Mouse (Mus musculus): ENCODE data around the gene Tert. TPM values are rescaled to one million over a fixed set of nuclear protein-coding genes. Genes with fewer than 3 reads are reported as not detected.

Gene Tert
- total RNA-seq (2021): under 1 TPM; 0.70 to 0.79 TPM
- long read RNA-seq, experiment 1: 0 reads
- long read RNA-seq, experiment 2: 0 reads

GRCm38 (mm10) chr13:73626745-73627549 is at the start of gene Tert:
TSS of gene Tert (plus strand) at chr13:73626911.
- peak; percentile 34 for DNase-seq

DNA sequence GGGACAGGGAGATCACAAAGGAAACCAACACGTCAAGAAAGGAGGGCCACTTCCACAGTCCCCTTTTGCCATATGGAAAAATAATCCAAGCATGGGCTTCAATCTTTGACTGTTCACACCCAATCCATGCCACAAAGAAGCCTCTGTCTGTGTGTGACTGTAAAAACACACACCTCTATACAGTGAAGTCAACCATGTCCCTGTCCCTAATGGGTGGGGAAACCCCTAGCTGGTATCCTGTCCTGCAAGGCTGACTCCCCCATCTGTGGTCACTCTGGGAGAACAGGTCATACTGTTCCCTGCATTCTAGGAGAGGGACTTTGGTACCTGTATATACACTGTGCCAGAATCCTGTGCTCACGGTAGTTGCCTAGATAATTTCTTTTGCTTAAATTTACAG is 49.4 kb upstream of the Tert start:
- no peak for DNase-seq

DNA sequence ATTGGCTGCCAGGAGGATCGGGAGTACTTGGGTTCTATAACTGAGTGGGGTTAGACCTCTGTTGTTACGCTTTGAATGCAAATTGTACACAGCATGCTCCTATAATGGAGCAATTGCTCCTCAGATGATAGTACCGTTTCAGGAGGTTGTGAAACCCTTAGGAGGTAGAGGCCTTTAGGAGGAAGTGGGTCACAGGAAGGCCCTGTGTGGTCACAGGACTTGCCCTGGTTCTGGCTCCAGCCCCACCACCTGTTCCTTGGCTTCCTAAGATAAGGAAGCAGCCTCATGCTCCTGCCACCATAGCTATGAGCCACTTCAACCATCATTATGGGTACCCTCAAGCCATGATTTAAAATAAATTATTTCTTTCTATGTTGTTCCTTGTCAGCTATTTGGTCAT is 35.2 kb upstream of the Tert start:
- DNase-seq: no peak

- DNase-seq: no peak
Measured at GRCm38 (mm10) chr13:73592546-73592945, 34.2 kb upstream of the Tert start.

DNA sequence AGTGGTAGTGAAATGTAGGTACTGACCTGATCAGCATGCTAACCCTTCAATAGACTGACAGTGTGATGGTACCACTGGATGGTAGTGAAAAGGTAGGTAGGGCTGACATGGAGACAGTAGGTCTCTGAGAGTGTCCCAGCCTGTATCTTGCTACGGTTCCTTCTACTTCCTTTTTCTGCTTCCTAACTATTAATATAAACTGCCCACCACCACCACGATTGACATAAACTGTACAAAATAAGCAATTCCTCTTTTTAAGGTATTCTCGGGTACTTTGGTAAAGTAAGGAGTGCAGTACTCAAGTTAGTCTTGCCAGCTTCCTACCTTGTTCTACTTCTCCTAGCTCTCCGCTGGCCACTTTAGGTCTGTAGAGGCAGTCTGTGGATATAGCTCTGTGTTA is 30.4 kb upstream of the Tert start:
- DNase-seq: no peak

DNA sequence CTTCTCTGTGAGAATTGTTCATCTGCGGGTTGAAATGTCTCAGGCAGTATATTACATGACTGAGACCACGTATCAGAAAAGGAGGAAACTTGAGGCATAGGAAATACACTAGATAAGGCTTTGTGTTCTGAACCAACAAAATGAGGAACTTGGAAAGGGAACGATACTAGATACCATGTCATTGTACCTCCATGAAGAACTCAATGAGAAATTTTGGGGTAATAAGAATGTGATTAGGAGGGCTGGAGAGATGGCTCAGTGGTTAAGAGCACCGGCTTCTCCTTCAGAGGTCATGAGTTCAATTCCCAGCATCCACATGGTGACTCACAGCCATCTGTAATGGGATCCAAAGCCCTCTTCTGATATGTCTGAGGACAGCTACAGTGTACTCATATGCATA is 26.5 kb upstream of the Tert start:
- DNase-seq: no peak

DNA sequence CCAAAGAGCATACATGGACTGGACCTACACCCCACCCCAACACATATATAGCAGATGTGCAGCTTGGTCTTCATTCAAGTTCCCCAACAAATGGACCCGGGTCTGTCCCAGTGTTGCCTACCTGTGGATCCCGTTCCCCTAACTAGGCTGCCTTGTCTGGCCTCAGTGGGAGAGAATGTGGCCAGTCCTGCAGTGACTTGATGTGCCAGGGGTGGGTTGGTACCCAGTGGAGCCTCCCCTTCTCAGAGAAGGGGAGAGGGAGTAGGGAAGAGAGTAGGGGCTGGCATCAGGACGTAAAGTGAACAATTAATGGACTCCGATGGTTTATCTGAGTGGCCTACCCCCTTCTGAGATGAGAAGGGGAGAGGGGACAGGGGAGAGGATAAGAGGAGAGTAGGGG is 23.7 kb upstream of the Tert start:
- DNase-seq: no peak

DNA sequence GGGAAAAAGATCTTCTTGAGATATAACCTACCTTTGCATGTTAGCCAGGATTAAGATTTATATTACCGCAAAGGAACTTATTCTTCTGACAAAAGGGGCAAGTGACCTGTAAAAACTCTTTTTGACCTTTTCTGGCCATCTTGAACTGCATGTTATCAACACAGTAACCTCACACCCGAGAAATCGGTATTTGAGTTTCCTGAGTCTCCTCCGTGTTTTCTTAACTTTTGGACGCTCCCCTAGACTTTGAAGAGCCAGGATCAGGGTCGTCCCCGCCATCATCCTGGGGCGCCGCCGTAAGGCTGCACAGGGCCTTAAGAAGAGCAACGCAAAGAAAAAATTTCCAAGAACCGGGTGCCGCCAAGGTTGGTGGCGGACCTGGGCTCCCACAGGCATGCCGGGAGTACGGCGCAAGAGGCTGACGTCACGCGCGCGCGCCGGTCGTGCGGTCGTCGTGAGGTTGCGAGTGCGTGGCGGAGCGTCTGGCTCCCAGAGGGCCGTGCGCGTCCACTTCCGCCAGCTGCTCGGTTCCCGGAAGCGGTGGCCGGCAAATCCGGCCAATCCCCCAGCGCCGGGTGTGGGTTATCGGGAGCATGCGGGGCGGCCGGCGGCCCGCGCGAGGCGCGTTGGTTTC is 23.1 kb upstream of the Tert start, which contains the start of gene Clptm1l:
Clptm1l (plus strand) TSS at position 485 of the 634 bp plus-strand sequence.
- peak; percentile 96 for DNase-seq

DNA sequence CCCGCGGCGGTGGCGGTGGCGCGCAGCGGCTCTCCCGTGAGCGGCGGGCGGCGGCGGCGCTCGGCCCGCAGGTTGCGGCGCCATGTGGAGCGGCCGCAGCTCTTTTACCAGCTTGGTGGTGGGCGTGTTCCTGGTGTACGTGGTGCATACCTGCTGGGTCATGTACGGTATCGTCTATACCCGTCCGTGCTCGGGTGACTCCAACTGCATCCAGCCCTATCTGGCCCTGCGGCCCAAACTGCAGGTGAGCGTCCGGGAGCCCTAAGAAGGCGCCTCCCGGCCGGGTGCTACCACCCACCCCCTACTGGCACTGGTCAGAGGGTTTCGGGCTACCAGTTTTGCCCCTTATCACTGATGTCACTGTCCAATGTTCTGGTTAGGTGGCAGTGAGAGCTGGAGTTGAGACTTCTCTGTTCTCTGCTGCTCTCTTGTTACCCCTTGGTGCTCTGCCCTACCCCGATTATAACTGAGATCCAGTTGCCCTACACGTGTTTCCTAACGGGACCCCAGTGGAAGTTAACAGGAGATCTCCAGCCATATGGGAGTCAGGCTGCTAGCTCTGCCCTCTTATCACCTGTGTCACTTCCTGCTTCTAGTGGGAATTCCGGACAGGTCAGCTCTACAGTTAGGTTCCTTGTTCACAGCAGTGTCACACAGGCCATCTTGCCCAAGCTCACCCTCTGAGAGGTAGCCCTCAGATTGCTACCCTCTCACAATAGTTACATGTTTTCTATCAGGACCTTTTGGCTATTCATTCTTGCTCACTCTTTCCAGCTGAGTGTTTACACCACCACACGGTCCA is 22.4 kb upstream of the Tert start:
- no peak for DNase-seq

DNA sequence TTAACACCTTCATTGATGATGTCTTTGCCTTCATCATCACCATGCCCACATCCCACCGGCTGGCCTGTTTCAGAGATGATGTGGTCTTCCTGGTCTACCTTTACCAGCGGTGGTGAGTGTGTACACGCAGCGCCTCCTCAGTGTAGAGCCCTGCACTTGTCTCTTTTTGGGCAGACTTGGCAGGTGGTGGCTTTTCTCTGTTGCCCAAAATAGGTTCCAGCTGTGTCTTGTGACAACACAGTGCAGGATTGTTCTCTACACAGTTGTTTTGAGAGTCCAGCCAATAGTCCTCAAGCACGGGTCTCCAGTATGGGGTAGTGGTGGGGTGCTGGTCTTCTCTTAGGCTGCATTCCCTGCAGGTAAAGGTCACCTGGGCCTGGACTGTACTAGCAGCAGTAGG is 8.3 kb upstream of the Tert start:
- no peak for DNase-seq

GRCm38 (mm10) chr13:73620637-73621036 is 6.1 kb upstream of the Tert start:
- no peak for DNase-seq

GRCm38 (mm10) chr13:73626410-73626744 is 334 bp upstream of the Tert start:
- DNase-seq: no peak

DNA sequence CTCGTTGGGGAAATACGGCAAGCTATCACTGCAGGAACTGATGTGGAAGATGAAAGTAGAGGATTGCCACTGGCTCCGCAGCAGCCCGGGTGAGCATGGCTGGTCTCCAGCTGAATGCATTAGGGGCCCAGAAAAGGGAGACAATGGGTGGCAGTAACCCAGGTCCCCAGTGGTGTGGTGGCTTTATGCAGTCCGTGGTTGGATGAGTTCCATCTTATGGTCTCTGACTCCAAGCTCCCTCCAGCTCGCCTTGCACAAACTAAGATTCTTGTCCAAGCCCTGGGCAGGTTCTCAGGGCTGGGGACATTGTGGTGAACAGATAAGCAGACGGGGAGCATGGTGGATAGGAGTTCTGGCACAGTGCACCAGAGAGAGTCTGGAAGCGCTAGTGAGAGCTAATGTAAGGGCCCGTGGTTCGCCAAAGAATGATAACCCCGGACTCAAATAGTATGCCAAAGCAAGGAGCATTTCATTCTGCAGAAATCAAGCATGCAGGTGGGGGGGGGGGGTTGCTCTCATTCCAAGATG is 1.9 kb downstream of the Tert start:
- no peak for DNase-seq

- DNase-seq: no peak
Measured at GRCm38 (mm10) chr13:73631837-73632236, 5.1 kb downstream of the Tert start.

DNA sequence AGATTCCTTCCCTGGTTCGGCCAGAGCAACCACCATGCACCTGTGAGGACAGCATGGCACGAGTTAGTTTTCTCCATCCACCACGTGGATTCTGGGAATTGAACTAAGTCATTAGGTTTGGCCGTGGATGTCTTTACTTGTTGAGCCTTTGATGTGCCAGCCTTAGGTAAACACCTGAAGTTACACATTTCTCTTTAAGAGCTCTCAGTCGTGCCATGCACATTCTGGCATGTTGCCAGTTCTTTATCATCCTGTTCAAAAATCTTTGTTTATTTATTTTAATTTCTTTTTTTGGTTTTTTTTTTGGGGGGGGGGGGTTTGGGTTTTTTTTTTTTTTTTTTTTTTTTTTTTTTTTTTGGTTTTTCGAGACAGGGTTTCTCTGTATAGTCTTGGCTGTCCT is 11.1 kb downstream of the Tert start:
- no peak for DNase-seq

- no peak for DNase-seq
Measured at GRCm38 (mm10) chr13:73641296-73641695, 14.6 kb downstream of the Tert start.

GRCm38 (mm10) chr13:73646397-73647087 is 19.8 kb downstream of the Tert start:
- DNase-seq: peak; percentile 21

DNA sequence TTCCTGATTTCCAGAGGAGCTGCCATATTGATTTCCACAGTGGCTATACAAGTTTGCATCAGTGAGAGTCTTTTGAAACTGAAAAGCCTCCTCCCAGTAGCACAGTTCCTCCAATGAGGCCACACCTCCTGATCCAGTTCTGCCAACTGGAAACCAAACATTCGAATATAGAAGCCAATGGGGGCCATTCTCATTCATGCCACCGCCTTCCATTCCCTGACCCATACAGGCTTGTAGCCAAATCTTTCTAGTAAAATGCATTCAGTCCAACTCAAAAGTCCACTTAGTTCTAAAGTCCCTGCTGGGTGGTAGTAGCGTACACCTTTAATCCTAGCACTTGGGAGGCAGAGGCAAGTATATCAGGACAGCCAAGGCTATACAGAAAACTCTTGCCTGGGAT is 26.6 kb downstream of the Tert start:
- no peak for DNase-seq

DNA sequence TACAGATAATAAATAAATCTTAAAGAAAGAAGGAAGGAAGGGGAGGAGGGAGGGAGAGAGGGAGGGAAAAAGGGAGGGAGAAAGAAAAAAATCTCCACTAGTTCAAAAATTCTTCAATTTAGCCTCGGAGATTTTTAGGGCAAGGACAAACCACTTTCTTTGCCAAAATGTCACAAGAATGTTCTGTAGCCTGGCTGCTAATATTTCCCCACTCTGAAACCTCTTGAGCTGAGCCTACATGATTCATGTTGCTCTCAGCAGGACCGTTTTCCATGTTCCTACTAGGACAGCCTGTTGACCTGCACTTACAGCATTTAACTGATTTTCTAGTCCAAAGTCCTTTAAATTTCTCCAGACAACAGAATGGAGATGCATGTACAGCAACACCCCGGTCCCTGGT is 28.3 kb downstream of the Tert start:
- no peak for DNase-seq

DNA sequence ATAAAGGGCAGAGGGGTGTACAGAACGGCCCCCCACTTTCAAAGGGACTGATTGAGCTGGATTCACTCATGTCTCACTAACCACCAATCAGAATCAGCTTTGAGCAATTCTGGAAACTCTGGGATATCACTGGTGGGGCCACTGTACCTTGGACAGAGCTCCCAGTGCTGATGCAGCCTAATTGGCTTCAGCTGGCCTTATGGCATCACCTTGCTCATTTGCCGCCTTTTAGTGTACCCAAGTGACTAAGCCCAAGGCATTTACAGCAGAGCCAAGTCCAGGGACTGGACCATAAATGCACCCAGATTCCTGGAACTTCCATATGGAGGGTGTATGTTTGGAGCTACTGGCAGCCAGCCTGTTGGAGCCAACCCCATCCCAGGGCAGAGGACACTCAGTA is 32.2 kb downstream of the Tert start:
- no peak for DNase-seq

DNA sequence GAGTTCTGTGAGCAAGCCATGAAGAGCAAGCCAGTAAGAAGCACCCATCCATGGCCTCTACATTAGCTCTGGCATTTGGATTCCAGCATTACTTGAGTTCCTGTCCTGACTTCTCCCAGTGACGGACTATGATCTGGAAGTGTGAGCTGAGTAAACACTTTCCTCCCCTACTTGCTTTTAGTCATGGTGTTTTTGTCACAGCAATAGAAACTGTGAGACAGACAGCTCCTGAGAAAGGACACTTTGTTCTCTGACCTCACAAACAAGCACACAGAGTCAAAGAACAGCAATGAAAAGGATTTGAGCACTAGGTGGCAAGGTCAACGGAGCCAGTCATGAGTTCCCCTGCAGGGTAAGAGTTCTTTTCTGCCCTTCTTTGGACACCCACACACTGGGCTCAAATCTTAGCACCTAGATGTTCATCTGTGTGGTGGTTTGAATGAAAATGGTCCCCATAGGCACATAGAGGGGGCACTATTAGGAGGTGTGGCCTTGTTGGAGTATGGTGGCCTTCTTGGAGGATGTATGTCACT is 33.5 kb downstream of the Tert start:
- no peak for DNase-seq

- DNase-seq: no peak
Measured at GRCm38 (mm10) chr13:73675161-73675560, 48.5 kb downstream of the Tert start.
